Mouse (Mus musculus) NIH3T3 (cell line): Measurements from ENCODE around the gene Gm17720.

Experiments
- DNase-seq: peaks from one replicate; pipeline ENCODE4 v3.0.0-alpha.2; 2012; ENCODE audit warnings: low read depth

Gene Gm17720

DNA sequence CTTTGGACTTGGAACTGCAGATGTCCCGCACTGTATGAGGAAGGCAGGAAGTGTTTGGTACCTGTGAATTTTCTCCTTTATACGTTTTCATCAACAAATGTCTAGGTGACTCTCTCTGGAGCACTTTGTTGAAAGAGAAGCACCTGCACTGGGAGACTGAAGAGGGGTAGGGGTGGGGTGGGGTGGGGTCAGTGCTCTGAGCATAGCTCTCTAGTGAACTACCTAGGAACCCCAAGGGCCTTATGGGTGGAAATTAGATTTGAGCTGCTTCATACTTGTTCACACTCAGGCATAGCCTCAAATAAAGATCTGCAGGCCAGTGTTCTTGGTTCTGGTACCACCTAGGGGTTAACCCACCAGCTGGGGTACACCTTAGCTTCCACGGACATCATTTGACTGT is at the start of gene Gm17720:
Gene Gm17720 (minus strand): TSS at position 101 of the 400 bp plus-strand sequence.
- no peak for DNase-seq

DNA sequence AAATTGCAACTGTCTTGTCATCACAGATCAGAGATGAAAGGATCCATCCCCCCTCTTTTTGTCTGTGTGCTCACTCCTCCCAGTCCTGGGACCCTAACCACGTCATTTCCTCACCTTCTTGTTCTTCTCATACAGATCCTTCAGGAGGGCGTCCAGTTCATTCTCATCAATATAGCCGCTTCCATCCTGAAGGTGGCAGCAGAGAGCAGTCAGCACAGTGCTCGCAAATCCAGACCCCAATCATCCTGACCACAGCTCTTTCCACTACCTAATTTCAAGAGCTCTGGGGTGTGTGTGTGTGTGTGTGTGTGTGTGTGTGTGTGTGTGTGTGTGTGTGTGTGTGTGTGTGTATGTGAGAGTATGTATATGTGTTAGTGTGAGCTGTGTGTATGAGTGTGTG is 43.0 kb upstream of the Gm17720 start:
- DNase-seq, result peak; percentile 84

DNA sequence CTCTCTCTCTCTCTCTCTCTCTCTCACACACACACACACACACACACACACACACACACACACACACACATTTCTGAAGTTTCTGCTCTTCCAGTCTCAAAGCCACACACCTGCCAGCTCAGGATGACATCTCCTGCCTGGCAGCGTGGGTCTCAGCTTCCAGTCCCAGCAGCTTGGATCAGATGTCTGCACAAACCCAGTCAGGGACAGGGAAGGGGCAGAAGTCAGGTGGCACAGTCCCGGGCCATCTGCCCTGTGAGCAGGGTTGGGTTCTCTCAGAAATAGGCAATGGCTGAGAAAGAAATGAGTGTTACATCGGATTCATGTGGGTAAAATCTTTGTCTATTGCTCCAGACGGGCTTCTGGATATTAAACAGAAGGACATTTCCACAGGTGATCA is 38.2 kb upstream of the Gm17720 start:
- DNase-seq, result no peak

- no peak for DNase-seq
Observed at GRCm38 (mm10) chr8:110140156-110140555, 37.6 kb upstream of the Gm17720 start.

DNA sequence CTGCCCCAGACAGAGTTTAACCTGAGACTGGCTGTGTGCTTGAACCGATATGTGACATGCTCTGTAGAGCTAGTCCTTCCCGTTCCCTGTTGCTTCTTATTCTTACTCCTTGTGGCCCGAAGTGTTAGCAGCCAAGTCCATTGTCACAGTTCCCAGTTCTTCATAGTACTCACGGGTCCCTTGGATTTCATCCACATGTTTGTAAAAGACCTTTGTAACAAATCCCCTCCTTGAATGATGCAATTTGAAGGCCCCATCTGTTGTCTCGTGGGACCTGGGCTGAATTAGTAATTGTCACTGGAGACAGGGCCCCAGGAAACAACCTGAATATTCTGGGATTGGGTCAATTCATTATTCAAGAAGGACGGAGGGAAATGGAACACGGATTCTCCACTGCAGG is 33.0 kb upstream of the Gm17720 start:
- DNase-seq, result no peak

DNA sequence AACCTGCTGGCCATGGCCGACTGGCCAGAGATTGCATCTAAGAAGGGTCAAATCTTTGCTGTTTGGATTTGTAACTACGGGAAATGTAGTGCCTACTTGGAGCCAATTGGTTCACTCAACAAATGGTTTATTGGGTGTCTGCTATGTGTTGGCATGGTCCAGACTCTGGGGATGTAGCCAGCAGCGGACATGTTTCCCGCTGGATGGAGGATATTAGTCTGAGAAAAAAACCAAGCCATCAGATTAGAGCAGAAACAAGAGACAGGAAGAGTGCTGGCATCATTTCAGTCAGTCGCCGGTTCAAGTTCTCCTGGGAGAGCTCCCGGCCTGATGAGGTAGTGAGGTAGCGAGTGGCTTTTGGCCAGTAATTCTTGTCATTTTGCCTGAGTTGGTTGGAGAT is 31.7 kb upstream of the Gm17720 start:
- no peak for DNase-seq

GRCm38 (mm10) chr8:110130537-110130936 is 28.0 kb upstream of the Gm17720 start:
- peak; percentile 83 for DNase-seq

- DNase-seq, result peak; percentile 50
Observed at GRCm38 (mm10) chr8:110119715-110120114, 17.2 kb upstream of the Gm17720 start.

- no peak for DNase-seq
Observed at GRCm38 (mm10) chr8:110101676-110102075, 877 bp downstream of the Gm17720 start.

DNA sequence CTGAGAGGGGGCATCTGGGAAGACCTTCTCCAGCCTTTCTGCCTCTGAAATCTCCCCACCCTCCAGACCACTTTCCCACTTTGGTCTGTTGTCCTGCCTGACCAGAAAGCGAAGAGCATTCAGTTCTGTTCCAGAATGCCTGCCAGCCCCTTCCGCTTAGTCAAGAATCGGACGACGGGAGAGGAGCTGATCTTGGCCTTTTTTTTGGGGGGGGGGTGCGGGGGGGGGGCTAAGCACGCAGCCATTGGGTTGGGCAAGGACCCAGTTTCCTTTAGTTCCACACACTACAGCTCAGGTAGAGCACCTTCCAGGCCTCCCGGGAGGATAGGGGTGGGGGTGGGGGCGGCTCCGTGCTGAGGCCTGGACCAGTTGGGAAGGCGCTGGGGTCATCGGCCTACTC is 1.6 kb downstream of the Gm17720 start, which contains the start of gene Gm21964:
Gene Gm21964 (plus strand): TSS at position 301 of the 400 bp plus-strand sequence.
- no peak for DNase-seq

DNA sequence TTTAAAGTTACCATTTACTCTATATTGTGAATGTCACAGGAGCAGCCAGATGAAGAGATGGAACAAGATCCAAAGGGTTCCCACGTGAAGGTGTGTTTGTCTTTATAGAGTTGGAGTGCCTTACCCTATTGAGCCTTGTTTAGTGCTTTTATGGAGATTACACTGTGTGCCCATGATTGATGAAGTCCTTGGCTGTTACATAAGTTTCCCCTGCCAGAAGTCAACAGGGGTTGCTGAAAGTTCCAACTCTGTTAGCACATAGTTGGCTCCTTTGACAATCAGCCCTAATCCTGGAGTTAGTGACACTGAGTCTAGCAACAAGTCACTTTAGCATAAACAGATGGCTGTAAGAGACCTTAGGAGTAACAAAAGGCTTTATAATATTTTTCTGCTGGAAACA is 10.7 kb downstream of the Gm17720 start:
- DNase-seq, result no peak

- no peak for DNase-seq
Observed at GRCm38 (mm10) chr8:110082416-110083105, 20.0 kb downstream of the Gm17720 start.

DNA sequence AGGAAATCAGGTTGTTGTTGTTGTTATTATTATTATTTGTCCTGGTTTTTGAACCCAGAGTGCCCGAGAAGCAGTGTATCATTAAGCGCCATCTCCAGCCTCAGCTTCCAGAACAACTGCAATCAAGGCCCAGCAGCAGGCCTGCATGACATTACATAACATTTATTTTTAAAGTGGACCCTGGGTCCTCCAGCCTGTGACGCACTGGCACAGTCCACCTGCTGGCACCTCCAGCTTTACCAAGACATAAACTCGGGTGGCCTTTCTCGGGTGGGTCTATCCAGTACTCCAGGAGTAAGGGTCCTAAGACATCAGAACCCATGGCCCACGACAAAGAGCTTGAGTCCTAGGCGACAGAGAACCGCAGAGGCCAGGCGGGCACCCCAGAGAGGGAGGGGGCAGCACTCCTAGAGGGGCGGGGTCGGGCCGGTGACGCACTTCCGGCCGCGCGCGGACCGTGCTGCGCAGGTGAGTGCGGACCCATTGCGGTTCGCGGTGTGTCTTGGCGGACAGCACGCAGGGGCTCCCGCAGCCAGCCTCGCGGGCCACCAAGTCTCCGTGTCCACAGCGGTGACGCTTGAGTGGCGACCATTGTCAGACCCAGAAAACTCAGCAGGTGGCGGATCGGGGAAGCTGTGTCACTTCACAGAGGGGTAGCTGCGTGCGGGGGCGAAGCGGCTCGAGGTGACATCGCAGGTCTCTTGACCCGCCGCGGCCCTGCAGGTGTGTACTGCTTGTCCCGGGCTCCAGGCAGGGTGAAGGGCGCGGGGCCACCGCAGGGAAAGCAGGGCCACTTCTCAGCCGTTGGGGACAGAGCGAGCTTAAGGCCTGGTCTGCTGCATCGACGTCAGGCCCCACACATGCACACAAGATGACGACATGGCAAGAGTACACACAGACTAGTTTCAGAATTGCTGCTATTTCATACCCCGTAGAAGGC is 23.0 kb downstream of the Gm17720 start, which contains the start of gene Zfp612:
Gene Zfp612 (plus strand): TSS at position 465 of the 940 bp plus-strand sequence.
- DNase-seq, result no peak

DNA sequence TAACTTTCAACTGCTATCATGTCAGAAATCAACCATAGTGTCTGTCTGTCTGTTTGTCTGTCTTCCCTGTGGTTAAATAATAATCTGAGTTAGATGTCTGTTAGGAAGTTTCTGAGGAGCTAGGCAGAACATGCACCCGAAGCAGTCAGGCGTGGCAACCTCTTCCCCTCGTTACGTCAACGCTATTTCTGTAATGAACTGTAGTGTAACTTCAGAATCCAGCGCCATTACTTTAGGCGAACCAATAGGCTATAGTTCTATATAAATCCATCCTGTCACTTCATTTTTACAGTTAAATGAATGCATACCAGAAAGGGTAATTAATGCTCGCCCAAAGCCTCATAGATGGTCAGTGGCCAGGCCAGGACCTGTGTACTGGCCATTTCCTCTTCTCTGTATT is 28.1 kb downstream of the Gm17720 start:
- no peak for DNase-seq

- DNase-seq, result peak; percentile 89
Observed at GRCm38 (mm10) chr8:110071600-110071999, 31.0 kb downstream of the Gm17720 start.

DNA sequence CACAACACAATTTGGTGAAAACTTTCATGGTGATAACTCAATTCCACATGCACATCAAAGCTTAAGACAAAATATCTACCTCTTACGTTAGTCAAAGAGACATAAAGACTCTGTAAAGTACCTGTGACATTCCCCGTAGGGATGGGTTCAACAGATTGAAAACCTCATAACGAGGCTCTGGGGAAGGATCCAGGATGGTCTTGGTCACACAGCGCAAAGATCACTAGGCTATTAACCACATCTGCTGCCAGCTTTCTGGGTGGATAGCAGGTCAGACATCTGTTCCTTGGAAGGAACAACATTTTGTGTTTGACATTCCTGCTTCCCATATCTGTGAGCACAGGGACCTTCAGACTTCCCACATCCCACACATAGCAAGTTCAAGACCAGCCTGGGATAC is 32.8 kb downstream of the Gm17720 start:
- DNase-seq, result no peak

DNA sequence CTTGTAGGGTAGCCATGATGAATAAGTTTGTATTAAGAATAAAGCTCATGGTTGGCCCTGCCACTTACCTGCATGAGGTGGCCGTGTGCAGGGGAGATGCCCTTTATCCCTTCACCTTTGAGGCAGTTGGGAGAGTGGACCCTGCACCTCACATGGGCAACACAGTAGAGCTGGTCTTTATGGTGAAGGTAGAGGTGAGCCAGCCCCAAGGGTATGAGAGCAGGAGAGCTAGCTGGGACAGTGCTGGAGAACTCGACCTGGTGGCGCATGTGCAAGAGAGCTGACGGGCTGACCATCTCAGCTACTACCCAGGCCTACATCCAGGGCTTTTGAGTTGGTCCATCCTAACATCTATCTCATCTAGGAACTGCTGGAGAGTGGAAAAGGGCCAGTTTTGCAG is 36.9 kb downstream of the Gm17720 start:
- no peak for DNase-seq

DNA sequence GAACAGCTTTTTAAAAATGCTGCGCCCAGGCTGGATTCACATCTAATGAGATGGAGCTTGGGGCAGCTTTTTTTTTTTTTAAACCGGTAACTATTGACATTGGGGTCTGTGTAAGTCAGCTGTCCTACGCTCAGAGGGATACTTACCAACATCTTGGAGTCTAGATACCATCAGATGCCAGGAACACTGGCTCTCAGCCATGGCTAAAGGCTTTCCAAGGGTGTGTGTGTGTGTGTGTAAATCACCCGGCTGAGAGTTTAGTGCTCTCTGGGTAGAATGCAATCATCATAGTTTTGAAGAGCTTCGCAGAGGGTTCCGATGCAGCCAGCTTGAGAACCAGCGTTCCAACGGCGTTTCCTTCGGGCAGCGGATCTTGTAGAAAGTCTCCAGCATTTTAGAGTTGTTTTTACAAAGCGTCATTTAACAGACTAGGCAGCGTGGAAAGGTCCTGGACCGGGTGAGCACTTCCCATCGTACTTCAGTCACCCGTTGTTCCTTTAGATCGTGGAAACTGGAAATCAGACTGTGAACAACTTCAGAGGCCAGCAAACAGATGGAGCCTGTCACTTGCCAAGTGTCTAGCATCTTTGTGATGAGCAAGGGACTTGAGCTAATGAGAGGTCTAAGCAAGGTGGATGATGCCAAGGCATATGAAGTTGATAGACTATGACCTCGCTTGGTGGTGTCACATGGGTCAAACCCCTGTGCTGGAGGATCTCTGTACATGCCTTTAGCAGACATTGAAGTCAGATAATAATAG is 37.8 kb downstream of the Gm17720 start:
- DNase-seq, result no peak

GRCm38 (mm10) chr8:110064161-110064560 is 38.4 kb downstream of the Gm17720 start:
- DNase-seq, result no peak

DNA sequence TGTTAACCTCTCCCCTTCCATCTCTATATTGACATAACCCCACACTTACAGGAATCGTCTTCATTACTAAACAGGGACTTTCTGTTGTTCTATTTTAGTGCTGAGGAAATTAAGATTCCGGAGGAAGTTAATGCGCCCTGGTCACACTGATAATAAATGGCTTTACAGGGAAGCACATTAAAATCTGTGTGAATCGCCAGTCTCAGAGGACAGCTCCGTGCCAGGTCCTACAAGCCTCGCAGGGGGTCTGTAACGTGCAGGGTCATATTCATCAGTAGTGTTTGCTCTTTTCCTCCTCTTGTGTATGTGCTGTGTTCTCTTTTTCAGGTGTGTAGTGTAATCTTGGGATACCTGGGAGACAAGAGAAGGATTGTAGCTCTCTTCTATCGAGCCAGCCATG is 44.3 kb downstream of the Gm17720 start:
- no peak for DNase-seq

- DNase-seq, result no peak
Observed at GRCm38 (mm10) chr8:110051208-110051607, 51.3 kb downstream of the Gm17720 start.

DNA sequence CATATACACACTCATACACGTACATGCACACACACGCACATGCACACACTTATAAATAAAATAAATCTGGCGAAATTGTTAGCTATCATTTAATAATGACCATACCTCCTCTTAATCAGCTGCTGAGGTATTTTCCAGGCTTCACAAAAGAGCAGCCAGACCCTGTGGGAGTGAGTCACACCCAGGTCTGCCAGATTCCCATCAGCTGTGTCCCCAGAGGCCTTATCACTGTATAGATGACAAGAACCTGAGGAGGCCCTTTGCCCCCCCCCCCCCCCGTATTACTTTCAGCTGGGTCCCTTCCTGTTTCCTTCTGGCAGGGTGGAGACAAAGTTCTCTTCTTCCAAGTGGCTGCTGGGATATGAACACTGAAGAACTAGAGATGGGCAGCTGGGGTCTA is 62.0 kb downstream of the Gm17720 start:
- peak; percentile 27 for DNase-seq
